Mouse (Mus musculus): ENCODE results near the gene Hpgds.

Hpgds gene

DNA sequence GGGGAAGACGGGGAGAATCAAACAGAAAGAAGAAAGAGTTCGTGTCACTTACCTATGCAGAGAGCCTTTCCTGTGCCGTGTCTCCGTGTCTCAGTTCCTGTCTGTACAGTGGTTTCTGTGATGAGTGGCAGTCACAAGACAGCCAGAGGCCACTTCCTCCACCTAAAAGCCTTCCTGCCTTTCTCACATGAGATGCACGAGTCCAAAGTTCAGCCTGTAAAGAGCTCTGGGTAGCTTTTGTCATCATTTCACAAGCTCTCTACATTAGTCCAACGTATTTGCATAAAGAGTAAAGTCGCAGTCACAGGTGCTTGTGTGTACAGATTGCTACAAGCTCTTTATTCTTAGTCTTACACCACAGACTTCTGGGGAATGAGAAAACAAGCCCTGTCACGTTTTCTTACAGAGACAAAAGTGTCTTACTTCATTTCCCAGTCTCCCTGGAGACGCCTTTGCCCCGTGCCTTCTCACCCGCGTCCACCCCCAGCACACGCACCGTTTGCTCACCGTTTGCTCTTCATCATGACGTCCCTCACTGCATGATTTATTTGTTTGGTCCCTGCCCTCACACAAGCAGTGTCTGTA lies at the start of gene Hpgds:
Hpgds (minus strand) TSS at position 288 of the 585 bp plus-strand sequence.
- no peak for DNase-seq (ENCODE audit: extremely low read depth, low read depth)

DNA sequence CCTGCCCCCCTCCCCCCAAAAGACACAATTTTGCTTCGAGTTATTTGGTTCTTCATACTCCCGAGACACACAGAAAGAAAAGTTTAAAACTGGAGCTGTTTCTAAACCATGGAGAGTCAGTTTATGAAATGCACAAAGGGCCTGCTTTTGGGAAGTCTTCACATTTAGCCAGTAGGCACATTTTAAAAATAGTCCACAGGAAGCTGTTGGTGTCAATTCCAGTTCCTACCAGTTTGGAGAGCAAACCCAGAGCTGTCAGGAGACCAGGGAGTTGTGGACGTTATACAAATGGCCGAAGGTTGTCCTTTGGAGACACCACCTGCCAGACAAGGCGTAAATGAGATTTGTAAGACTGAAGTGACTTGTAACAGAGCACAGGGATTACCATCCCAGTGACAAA lies 20.3 kb upstream of the Hpgds start:
- DNase-seq (ENCODE audit: extremely low read depth, low read depth) = no peak

- DNase-seq (ENCODE audit: extremely low read depth, low read depth) = no peak
Observed at GRCm38 (mm10) chr6:65164137-65164536, 19.4 kb upstream of the Hpgds start.

GRCm38 (mm10) chr6:65159381-65159942 lies 14.8 kb upstream of the Hpgds start:
- no peak for DNase-seq (ENCODE audit: extremely low read depth, low read depth)

GRCm38 (mm10) chr6:65157042-65157441 lies 12.3 kb upstream of the Hpgds start:
- no peak for DNase-seq (ENCODE audit: extremely low read depth, low read depth)

DNA sequence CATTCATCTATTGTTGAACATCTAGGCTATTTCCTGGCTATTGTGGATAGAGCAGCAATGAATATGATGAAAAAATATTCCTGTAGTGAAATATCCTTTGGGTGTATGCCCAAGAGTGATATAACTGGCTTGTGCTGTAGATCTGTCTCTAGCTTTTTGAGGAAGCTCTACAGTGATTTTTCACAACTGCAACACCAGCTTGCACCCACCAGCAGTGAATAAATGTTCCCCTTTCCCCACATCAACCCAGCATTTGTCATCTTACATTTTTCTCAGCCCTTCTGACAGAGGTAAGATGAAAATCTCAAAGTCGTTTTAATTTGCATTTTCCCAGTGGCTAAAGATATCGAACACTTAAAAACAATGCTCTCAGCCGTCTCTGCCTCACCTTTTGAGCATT lies 8.9 kb upstream of the Hpgds start:
- DNase-seq (ENCODE audit: extremely low read depth, low read depth) = no peak

DNA sequence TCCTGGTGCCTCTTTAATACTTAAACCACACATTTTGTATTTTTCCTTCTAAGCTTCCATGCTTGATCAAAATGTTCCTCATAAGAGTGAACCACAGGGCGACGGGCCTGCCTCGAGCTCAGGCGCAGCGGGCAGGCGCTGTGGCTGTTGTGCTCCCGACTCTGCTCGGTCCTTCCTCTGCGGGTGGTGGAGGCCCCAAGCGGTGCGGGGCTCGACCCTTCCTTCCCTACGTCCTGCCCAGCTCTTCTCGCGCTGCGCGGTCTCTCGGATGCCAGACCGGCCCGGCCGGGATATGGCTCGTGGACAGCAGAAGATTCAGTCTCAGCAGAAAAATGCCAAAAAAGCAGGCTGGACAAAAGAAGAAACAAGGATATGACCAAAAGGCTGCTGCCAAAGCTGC lies 6.0 kb upstream of the Hpgds start:
- DNase-seq (ENCODE audit: extremely low read depth, low read depth) = no peak

DNA sequence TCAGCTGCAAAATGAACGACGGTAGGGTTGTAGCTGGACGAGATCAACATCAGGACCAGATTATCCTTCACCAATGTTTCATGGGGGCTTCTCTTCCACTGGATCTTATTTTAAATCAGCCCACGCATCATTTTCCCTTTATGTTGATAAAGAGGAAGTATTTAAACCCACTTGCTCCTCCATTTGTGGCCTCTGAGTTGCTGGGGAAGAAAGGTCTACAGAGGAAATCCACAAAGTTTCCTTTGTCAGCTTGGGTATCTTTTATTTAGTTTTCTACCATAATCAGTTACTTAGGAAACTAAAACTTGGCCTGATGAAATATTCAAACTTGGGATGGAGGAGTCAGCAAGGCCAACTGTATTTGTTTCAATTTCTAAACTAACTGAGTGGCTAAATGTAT lies 1.7 kb upstream of the Hpgds start:
- DNase-seq (ENCODE audit: extremely low read depth, low read depth) = no peak

DNA sequence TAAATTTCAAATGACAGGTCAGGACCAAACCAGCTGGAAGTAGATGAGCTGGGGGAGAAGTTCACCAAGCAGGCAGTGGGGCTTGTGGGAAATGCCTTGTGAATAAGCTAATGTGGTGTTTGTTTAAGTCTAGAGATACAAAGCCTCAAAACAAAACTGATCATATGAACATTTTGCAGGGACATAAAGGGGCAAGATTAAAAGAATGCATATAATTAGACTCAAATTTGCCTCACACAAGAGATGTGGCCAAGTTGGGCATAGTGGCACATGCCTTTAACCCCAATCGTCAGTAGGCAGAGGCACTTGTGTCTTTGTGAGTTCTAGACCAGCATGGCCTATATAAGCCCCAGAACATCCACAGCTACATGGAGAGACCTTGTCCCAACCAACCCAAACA lies 2.4 kb downstream of the Hpgds start:
- no peak for DNase-seq (ENCODE audit: extremely low read depth, low read depth)

DNA sequence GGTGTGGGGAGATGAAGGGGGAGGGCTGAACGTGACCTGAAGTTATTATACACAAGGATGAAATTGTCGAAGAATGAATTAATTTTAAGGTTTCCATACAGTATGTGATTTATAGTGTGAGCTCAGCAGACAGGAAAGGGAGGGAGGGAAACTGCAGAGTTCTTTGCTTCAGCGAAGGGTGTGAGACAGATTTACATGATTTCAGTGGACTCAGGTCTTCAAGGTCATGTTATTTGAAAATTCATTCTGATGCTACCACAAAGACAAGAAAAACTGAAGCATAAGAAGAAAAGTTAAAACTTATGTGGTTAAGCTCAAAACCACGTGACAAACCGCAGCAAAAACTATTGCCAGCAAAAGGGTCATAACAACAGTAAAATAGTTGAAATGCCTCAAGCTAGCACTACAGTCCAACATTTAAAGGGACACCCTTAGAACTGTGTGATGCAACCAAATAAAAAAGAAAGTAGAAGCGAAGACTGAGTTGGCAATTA lies 3.9 kb downstream of the Hpgds start:
- DNase-seq (ENCODE audit: extremely low read depth, low read depth) = no peak

DNA sequence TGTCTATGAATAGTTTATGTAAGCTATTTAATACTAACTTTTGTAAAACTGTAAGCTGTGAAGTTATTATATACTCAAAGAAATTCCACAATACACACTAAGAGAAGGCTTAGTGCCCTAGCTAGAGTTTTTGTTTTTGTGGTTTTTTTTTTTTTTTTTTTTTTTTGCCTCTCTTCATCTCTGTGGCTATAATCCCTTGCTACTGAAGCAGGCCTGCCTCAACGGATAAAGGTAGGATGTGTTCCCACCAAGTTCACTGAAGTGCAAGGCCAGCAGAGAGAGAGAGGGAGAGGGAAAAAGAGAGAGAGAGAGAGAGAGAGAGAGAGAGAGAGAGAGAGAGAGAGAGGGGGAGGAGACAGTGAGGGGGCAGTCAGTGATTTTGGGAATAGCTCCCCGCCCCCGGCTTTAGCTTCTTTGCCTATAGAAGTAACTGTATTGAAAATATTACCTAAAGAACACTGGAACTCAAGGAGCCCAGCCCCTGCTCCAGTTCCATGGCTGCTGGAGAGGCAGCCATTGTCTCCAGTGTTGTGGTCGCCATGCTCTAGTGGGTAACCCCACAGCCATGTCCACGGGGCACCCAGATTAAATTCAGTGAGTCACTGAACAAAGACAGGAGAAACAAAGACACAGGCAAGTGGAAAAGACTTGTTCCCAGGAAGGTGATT lies 4.5 kb downstream of the Hpgds start:
- DNase-seq (ENCODE audit: extremely low read depth, low read depth) = no peak

DNA sequence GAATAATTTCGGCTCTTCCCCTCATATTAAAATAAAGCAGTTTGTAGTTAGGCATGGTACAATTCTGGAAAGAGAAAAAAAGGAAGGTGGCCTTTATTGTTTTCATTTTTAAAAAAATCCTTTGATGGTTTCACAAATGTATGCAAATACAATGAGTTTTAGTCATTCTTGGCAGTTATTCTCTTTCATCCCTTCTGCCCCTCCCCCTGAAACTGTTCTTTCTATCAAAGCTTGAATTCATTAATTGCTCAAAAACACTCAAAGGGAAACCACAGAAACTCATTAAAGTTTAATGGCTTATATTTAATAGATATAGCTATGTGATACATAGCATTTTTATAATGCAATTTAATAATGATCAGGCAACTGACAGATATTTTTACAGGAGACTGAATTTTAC lies 6.5 kb downstream of the Hpgds start:
- no peak for DNase-seq (ENCODE audit: extremely low read depth, low read depth)

GRCm38 (mm10) chr6:65137802-65138201 lies 6.9 kb downstream of the Hpgds start:
- DNase-seq (ENCODE audit: extremely low read depth, low read depth) = no peak

- DNase-seq (ENCODE audit: extremely low read depth, low read depth) = no peak
Observed at GRCm38 (mm10) chr6:65132376-65132775, 12.3 kb downstream of the Hpgds start.

DNA sequence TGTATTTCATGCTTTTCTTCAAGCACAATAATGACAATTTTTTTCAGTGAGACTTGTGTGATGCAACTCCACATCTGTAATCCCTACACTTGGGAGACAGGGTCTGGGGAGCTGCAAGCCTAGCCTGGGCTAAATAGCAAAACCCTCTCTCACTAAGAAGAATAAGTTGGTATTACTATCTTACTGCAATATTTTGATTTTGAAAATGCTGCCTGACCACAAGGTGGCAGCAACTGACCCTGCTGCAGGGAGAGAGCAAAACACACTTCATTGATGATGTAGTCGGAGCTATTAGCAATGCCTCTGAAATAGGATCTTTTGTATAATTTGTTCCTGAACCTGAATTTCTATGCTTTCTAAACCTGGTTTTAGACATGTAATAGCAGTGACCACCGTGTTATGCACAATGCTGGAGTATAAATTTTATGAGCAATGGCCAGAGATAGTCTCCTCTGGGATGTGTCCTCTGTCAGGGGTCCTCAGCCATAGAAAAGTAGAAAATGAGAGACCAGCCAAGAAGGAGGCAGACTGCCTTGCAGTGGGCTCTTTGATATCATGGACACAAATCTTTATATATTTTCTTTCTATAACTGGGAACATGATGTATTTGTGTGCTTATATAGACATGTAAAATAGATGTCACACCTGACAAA lies 18.5 kb downstream of the Hpgds start:
- DNase-seq (ENCODE audit: extremely low read depth, low read depth) = peak; percentile 9

- no peak for DNase-seq (ENCODE audit: extremely low read depth, low read depth)
Observed at GRCm38 (mm10) chr6:65117540-65117939, 27.2 kb downstream of the Hpgds start.

DNA sequence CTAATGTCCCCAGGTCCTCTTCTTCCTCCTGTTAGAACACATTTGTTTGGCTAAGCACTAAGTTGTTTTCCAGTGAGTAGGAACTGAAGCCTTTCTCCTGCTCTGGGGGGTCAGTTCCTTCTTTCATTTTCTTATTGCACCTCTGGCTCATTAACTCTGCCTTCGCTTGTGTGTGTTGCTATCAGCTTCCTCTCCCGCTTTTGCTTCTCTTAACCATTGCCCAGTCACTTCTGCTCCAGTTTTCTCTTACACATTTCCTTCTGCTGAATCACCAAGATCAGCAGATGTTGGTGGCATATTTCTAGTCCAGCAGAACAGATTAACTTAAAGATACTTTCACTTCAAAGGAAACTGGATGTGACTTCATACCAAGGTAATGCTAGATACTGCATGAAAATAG lies 29.8 kb downstream of the Hpgds start:
- no peak for DNase-seq (ENCODE audit: extremely low read depth, low read depth)

- peak; percentile 6 for DNase-seq (ENCODE audit: extremely low read depth, low read depth)
Observed at GRCm38 (mm10) chr6:65079139-65079538, 65.6 kb downstream of the Hpgds start.

DNA sequence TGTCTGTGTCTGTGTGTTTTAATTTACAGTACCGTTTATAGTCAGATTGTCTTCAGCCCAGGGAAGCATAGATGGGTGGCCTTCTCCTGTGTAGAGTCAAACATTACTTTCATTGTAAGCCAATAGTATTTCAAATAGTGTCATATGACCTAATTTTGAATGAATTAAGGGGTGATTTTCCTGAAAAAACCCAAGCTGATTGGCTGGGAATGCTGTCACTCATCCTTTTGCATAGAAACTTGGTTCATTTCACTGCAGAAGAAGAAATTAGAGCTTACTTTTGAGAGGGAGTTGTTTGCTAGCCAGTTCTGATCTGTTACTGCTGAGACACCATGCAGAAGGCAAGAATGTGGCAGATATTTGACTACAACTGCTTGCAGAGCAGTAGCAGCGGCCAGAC lies 69.5 kb downstream of the Hpgds start:
- no peak for DNase-seq (ENCODE audit: extremely low read depth, low read depth)

All from MEL-GATA-1-ER (cell line).